Mouse (Mus musculus) kidney, adult 2 months (tissue): Measurements from ENCODE around the gene Plac1. TPM values are rescaled to one million over a fixed set of nuclear protein-coding genes. Genes with fewer than 3 reads are reported as not detected.

ENCODE experiments used
- DNase-seq: peaks from one replicate; pipeline ENCODE4 v3.0.0; 2021
- H3K27ac ChIP-seq: fragments of 200-500 bp; 2 replicates; pipeline ENCODE4 v1.5.1; 2012; ENCODE audit warnings: low read depth, low read length, control low read depth, inconsistent platforms; ENCODE audit not compliant: insufficient read depth
- H3K27me3 ChIP-seq: fragments of 200-500 bp; replicated peaks from 2 replicates; pipeline ENCODE4 v1.6.1; 2012; ENCODE audit warnings: mild to moderate bottlenecking, moderate library complexity, low read length, inconsistent platforms; ENCODE audit not compliant: control insufficient read depth, insufficient read depth
- H3K36me3 ChIP-seq: fragments of 200-500 bp; 2 replicates; pipeline ENCODE4 v1.6.1; 2012; ENCODE audit warnings: mild to moderate bottlenecking, moderate library complexity, low read length, inconsistent platforms; ENCODE audit not compliant: control insufficient read depth, insufficient read depth
- H3K4me1 ChIP-seq: fragments of 200-500 bp; 2 replicates; pipeline ENCODE4 v1.6.1; 2011; ENCODE audit warnings: low read length; ENCODE audit not compliant: control insufficient read depth, insufficient read depth
- H3K4me3 ChIP-seq: fragments of 200-500 bp; 2 replicates; pipeline ENCODE4 v1.5.1; 2011; ENCODE audit warnings: mild to moderate bottlenecking, low read depth, low read length, control low read depth; ENCODE audit not compliant: insufficient read depth
- CTCF ChIP-seq: fragments of 200-500 bp; conservative IDR thresholded peaks from 2 replicates; pipeline ENCODE4 v1.5.1; 2011; ENCODE audit warnings: low read depth, mild to moderate bottlenecking, control low read depth, low read length, moderate library complexity, mixed read lengths; ENCODE audit not compliant: insufficient read depth, insufficient read length
- POLR2A ChIP-seq: fragments of 200-500 bp; IDR thresholded peaks from one replicate; pipeline ENCODE4 v1.6.1; 2011; ENCODE audit warnings: low read depth, low read length, control low read depth
- WGBS: fragments of 180-500 bp; shearing (Covaris S2); methylation state at CpG from one replicate; pipeline ENCODE4 v1.1.7; 2018; 5-methylcytosine and 5-hydroxymethylcytosine counted together
- polyA plus RNA-seq: library from polyadenylated mRNA; depleted of rRNA; stranded (reverse); fragments of >200 nt; gene quantifications from 2 replicates; pipeline ENCODE4 v1.2.3, GENCODE M21; 2012

Plac1 gene
- polyA plus RNA-seq, 1 experiment: not detected

DNA sequence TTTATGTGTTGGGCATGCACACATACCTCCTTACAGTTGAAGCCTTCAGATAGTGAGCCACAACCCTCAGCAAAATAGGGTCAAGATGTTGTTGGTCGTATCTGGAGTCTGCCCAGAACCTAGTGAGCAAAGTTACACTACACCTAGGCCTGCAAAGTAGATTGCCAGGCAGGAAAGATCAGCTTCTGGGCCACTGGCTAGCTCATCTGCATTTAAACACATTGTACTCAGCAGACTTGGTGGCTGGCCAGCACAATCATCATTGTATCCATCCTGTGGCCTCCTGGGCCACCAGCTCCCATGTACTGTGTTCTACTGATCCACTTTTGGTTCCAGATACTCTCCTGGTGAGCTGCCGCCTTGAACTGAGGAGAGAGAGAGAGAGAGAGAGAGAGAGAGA is 102.8 kb downstream of the Plac1 start:
- TF ChIP-seq POLR2A: no peak
- no peak for TF ChIP-seq CTCF
- DNase-seq: no peak
- WGBS: 93% methylated on average over 2 of the region's 2 CpGs
- H3K4me3 ChIP-seq: no peak overlapping the region
- no peaks in the 10 kb centered on the region for H3K27me3 ChIP-seq
- H3K4me1 ChIP-seq: no peaks in the 10 kb centered on the region
- H3K36me3 ChIP-seq: no peaks in the 10 kb centered on the region
- H3K27ac ChIP-seq: no peak overlapping the region

DNA sequence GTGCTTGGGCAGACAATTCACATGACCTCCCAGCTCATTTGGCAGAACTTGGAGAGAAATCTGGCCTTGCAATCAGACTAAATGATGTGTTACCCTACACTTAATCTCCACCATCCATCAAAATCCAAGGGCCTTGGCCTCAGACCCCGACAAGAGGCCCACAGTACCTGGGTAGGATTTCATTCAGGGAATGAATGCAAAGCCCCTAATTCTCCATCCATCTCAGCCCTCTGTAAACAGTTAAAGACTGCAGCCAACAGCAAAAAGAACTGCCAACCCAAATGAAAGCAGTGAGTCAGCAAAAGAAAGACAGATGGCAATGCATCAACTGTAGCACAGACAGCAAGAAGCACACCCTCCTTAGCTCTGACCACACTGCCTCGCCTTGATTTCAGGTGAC is 110.4 kb downstream of the Plac1 start:
- Histone ChIP-seq H3K27me3 (no peaks in the 10 kb centered on the region), H3K36me3 (no peaks in the 10 kb centered on the region), H3K4me3 (no peak overlapping the region), H3K4me1 (no peaks in the 10 kb centered on the region), H3K27ac (no peak overlapping the region)
- no peak for DNase-seq
- 53% methylated on average over 2 of the region's 2 CpGs for WGBS
- TF ChIP-seq CTCF (no peak), POLR2A (no peak)

DNA sequence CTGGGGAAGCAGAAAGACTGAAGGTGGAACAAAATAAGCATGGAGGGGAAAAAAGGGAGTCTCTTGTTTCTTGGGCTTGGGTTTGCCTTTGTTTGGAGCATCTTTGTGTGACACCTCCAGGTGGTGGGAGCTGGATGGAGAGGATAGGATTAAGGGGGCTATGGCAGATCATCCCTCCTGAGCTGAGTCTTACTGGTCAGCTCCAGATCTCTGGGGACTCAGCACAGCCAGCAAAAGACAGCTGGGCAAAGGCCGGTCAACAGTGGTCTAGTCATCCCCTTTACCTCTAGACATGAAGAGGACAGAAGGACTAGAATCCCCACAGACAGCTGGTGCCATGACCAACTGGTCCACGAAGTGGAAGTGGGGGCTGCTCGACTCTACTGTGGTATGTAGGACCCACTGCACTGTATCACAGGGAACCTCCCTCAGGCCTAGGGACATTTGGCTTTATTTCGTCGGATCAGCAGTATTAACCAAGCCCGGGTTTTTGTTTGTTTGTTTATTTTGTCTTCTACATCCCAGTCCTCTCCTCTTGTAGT is 113.3 kb downstream of the Plac1 start:
- TF ChIP-seq CTCF: no peak
- TF ChIP-seq POLR2A: no peak
- Histone ChIP-seq H3K4me3 (no peak overlapping the region), H3K27me3 (no peaks in the 10 kb centered on the region), H3K36me3 (no peaks in the 10 kb centered on the region), H3K27ac (no peak overlapping the region), H3K4me1 (no peaks in the 10 kb centered on the region)
- 65% methylated on average over 6 of the region's 6 CpGs for WGBS
- no peak for DNase-seq

DNA sequence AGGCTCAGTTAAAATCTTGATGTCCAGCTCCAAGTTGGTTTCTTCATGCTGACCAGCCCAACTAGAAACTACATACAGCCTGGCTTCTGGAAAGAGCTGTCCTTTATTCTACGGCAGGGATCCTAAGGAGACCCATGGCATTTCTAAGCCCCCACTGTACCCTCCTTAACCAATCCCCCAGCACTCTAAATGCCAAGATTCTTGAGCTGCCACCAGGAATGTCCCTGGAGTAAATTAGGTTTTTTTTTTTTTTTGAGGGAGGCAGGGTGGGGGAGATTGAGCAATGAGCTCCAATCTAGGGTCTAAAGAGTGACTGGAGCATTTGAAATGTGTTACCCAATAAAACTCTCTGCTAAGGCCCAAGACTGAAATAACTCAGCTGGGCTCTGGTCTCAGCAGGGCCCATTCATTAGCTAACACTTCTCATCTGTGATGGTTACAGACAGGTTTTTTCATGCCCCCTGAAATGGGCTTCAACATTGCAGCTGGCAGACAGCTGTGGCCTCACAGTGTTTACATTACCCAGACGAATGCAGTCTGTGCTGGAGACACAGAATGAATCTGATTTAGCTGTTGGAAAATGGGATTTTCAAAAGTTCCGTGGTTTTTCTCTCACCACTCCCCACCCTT is 114.0 kb downstream of the Plac1 start:
- no peak for TF ChIP-seq POLR2A
- no peak for TF ChIP-seq CTCF
- 46% methylated on average over 3 of the region's 3 CpGs for WGBS
- no peaks in the 10 kb centered on the region for H3K4me1 ChIP-seq
- no peak overlapping the region for H3K27ac ChIP-seq
- no peaks in the 10 kb centered on the region for H3K36me3 ChIP-seq
- no peak for DNase-seq
- no peak overlapping the region for H3K4me3 ChIP-seq
- H3K27me3 ChIP-seq: no peaks in the 10 kb centered on the region

DNA sequence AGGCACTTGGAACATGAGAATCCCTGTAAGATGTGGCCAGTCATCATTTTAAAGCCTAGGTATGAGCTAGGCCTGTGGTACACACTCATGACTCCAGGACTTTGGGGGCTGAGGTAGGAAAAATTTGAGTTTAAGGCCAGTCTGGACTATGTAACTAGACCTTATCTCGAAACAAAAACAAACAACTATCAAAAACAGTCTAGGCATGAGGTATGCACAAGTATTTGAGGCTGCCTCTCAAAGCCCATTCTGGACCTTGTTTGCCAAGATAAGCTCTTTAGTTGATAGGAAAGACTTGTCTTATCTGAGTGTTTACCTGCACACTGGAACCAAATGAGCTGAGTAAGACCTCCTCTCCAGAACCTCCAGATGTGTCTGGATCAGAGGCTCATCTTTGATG is 116.3 kb downstream of the Plac1 start:
- Histone ChIP-seq H3K36me3 (no peaks in the 10 kb centered on the region), H3K4me3 (no peak overlapping the region), H3K4me1 (0 out of 2 replicates have a peak, but pooled peaks cover 2% of the 10 kb centered on the region), H3K27ac (no peak overlapping the region), H3K27me3 (no peaks in the 10 kb centered on the region)
- DNase-seq: no peak
- 81% methylated on average over 1 of the region's 1 CpGs for WGBS
- TF ChIP-seq POLR2A (no peak), CTCF (no peak)

DNA sequence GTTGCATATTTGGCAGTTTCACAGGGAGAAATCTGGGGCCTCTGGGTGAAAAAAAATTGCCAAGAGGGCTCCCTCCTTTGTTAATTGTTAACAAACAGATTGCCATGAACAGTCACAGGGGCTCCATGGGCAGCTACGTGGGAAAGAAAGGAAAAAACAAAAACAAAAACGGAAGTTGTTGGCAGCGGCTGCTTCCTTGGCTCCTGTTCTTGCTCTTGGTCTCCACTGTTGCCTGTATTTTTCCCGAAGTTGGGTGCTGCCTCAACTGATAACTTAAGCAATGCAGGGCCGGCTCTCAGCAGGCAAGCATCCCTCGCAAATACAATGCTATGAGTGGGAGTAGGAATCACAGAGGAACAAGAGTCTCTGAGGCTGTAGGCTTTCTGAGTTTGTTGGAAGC is 121.3 kb downstream of the Plac1 start:
- 23% methylated on average over 6 of the region's 6 CpGs for WGBS
- H3K36me3 ChIP-seq: no peaks in the 10 kb centered on the region
- TF ChIP-seq POLR2A (no peak), CTCF (no peak)
- peak; percentile 12 for DNase-seq
- 0 out of 2 replicates have a peak, but pooled peaks cover 2% of the 10 kb centered on the region for H3K4me1 ChIP-seq
- no peak overlapping the region for H3K4me3 ChIP-seq
- no peak overlapping the region for H3K27ac ChIP-seq
- no peaks in the 10 kb centered on the region for H3K27me3 ChIP-seq

DNA sequence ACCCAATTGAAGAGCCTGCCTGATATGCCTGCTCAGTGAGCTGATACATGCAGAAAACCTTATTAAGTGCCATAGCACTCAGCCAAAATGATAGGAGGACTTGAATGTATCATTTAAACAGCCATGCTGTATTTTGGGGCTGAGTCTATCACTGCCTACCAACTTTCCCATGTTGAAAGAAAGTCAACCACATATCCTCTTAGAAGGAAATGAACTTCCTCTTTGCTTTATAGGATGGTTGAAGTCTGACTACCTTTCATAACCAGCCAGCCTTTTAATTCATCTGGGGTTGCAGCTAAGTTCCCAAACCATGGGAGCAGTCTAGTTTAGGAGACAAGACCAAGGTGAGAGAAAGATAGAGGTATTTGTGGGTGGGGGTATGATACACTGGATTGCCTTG is 121.9 kb downstream of the Plac1 start:
- H3K27me3 ChIP-seq: no peaks in the 10 kb centered on the region
- no peak for DNase-seq
- H3K4me3 ChIP-seq: no peak overlapping the region
- H3K4me1 ChIP-seq: 0 out of 2 replicates have a peak, but pooled peaks cover 2% of the 10 kb centered on the region
- H3K27ac ChIP-seq: no peak overlapping the region
- TF ChIP-seq CTCF (no peak), POLR2A (no peak)
- no peaks in the 10 kb centered on the region for H3K36me3 ChIP-seq
